Mouse (Mus musculus) adrenal gland (tissue): Measurements from ENCODE around the gene Gm1113.

Experiments
- intact Hi-C: fragments of 180-260 bp; cut with DNase I; formaldehyde crosslinking; loops from one replicate; pipeline ENCODE4 v1.15.1; 2025

Gm1113 gene

DNA sequence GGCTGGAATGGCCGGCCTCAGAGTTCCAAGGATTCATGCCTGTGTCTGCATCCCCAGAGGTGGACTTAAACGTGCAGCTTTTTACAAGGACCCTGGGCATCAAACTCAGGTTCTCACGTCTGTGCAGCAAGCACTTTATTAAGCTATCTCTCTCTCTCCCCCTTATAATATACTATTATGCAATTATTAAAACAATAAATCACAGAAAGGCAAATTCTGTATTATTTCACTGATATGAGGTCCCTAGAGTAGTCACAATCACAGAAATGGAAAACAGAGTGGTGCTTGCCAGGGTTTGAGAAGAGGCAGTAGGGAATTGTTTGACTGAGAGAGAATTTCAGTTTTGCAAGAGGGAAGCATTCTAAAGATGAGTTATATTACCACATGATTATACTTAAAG, 11.1 kb upstream of the Gm1113 start:
- intact Hi-C loops = loop anchor here (10.0 kb wide), 1 partner anchor 114 kb away; no protein-coding TSS in a partner anchor

DNA sequence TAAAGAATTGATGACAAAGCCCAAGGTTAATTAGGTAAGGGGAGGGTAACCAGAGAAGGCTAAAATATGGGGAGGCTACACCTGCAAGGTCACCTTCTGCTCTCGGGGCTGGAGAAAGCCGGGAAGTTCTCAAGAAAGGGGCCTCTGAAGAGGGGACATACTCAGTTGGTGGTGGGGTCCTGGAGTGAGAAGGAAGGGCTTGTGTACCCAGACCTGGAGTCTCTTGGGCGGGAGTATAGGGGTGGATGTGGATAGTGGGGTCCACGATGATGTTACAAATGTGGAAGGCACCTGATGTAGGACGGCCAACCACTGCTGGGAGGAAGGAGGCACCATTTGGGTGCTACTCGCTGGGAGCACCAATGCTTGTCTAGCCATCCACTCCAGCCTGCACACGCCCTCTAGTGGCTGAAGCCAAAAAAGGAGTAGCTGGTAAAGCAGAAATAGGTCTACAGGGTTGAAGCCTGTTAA, 5.9 kb upstream of the Gm1113 start:
- intact Hi-C loops = loop anchor here (5.0 to 10.0 kb wide), 2 partner anchors 109 to 242 kb away; no protein-coding TSS in a partner anchor

DNA sequence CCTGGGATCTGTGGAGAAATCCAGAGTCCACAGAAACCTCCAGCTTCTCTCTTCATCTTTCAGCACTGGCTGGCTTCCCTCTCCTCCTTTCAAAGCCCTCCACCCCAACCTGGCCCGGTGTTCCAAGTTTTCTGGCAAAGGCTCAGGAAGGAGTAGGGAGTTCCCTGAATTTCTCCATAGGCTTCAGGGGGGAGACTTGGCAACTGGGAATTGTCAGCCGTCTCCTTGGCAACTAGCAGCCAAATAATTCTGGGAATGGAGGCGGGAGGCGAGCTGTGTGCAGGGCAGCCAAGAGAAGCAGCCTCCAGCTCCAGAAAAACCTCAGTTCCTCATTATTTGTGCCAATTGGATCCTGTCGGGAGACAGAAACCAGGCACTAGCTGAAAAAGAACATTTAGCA, 5.5 kb upstream of the Gm1113 start:
- intact Hi-C loops = loop anchor here (5.0 to 10.0 kb wide), 2 partner anchors 109 to 241 kb away; no protein-coding TSS in a partner anchor

DNA sequence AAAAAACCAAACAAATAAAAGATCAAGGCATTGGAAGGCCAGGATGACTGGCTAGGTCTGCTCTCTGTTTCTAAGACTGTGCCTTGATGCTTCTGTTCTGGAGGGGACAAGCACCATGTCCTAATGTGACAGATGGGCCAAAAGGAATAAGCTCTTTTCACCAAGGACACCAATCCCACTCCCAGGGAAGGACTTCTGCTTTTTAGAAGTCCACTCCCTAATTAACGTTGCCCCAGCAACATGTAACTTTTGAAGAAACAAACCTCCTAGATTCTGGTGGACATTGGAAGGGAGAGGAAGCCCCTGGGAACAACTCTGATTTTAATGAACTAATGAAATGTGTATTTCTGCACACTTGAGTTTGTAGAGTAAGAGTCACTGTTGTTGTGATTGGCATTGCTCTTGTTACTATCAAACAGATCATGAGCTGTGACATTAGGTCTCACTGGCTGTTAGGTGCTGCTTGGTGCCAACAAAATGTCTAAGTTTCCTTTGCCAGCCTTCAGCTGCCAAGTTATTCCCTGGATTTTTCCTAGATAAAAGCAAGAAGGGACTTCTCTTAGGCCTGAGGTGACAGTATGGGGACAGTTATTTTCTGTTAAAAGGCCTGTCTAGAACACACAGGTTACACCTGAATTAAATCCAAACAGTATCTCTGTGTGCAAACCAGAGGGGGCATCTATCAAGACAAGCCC, 4.9 kb upstream of the Gm1113 start:
- intact Hi-C loops = loop anchor here (5.0 to 10.0 kb wide), 2 partner anchors 108 to 241 kb away; no protein-coding TSS in a partner anchor

DNA sequence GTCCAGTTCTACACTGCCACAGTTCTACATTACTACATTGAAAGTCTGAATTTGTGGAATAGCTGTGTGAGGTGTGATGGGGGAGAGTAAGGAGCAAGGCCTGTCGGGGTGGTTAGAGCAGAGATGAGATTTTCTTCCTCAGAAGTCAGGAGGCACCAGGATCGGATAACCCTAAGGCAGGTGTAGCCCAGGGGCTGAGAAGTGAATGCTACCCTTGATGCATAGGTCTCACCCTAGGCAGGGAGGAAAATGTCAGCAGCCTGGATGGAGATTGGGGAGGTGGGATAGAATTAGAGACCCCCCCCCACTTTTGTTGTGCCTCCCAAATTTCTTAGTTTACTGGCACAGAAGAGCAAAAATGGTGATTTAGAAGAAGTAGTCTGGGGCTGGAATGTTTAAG, 4.2 kb upstream of the Gm1113 start:
- intact Hi-C loops = loop anchor here (5.0 to 10.0 kb wide), 2 partner anchors 107 to 240 kb away; no protein-coding TSS in a partner anchor

DNA sequence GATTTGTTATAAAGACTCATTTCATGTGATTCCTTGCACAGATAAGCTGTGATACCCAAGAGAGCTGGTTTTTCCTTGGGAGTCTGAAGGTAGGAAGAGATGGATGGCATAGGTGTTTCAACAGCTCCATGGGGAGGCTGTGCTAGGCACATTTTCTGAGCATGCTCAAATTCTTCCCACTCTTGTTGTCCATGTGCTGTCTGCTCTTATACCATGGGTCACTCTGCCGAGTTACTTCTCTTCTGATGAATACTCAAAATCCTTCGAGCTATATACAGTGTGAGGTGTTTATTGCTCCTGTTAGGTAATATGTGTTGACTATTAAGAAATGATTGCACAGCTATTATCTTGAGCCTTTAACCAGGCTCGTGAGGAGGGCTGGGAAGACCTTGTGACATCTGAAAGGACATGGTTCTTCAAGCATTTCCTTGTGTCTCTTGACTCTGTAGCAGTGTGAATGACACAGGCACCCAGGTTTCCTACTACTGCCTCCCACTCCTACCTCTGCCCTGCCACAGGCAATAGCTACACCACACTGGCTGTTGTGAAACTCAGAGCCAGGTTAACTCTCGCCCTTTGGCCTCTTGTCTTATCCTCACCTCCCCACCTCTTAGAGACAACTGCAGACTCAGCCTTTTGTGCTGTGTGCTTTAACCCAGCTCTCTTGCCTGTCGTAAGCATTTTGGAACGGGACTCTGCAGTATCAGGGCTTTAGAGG, 2.7 kb upstream of the Gm1113 start:
- intact Hi-C loops = loop anchor here (5.0 to 10.0 kb wide), 2 partner anchors 106 to 238 kb away; no protein-coding TSS in a partner anchor

DNA sequence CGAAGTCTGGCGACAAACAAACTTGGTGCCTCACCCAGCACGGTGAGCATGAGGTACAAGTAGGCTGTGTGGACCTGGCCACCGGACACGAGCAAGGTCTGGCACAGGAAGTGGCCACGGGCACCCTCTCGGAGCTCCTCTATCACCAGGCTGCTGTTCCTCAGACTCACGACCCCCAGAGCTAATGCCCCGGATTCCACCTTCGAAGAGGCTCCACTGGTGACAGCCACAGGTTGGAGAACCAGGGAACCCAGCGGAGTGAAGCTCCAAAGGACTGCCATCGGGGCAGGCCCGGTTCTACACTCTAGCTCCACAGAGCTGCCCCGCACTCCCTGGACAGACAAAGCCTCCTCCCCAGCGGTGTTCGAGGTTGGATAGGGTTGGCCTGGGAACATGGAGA, 1.4 kb downstream of the Gm1113 start:
- intact Hi-C loops = no loop called here

DNA sequence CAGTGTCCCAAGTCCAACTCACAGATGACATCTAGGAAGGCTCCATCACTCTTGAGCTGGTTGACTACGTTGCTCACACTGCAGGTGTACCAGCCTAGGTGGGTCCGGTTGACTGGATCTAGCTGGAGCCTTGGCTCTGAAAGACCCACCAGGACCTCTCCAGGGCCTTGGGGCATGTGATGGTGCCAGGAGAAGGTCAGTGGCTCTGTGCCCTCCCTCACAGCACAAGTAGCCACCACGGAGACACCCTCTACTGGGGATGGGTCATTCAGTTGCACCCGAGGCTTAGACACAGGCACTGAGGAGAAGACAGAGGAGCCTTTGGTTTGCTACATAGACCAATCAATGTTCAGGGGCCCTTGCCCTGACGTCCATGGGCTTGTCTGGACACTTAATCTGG, 1.9 kb downstream of the Gm1113 start:
- intact Hi-C loops = no loop called here

DNA sequence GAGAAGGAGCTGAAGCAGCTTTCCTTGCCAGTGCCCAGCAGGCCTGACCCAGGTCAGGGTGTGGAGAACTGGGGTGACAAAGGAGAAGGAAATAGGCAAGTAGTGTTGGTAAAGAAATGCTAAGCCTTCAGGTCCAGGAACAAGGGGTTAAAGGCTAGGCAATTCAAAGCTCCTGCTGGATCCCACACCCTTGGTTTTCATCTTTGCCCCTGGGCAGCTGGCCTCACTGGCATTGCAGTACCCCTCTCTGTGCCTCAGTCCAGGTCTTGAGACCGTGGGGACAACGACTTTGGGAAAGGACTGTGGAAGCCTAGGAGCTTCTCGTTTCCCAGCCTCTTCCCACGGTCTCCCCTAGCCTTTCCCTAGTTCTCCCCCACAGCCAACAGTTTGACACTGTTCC, 4.2 kb downstream of the Gm1113 start:
- intact Hi-C loops = no loop called here

DNA sequence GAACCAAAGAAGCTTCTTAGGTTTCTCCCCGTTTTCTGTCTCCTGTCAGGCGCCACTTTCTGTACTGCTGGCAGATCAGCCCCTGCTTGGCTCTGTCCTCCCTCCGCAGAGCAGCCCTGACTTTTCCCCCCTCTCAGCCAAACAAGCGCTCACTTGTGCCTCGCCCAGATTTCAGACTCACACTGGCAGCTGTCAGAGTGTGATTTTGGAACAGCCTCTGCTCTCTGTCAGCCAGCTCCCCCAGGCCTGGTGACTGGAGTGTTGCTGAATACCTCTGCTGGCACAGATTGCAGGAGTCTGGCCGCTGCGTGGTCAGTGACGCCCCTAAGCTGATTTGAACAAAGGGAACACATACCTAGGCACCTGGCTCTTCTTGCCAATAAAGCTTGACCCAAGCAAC, 9.8 kb downstream of the Gm1113 start:
- intact Hi-C loops = no loop called here

DNA sequence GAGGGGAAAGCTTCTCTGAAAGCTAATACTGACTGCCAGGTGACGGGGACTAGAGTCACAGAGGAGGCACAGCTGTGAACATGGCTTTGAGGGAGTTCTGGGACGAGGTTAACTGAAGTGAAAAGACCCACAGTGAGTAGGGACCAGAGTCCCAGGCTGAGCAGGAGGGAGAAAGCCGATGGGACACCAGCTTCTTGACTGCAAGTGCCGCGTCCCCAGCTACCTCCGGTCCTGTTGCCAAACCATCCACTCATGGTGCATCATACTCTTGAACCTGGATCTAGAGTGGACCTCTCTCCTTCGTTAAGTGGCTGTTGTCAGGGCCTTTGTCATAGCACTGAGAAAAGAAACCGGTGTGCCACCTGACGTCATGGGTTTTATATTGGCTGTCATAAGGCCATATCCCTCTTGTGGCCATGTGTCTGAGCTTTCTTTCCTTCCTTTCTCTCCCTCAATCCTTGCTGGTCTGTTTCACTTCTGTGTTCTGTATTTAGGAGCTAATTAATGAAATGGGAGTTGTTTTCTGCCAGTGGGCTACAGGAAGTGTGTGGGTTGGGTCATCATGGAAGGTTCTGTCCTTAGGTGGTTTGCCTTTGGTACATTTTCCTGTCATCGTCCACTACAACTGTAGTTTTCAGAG, 15.6 kb downstream of the Gm1113 start:
- intact Hi-C loops = no loop called here

DNA sequence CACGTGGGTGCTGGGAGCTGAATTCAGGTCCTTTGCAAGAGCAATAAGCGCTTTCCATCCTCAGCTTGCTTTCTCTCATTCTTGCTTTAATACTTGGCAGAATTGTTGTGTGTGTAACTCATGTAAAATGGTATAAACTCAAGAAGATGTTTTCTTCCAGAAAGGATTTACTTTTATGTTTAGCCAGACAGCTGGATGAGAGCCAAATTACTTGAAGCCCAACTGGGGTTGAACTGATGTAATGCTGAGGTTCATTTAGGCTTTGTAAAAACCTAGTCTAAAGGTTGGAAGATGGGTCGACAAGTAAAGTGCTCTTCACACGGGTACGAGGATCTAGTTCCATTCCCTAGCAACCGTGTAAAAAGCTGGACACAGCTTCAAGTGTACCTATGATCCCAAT, 18.1 kb downstream of the Gm1113 start:
- intact Hi-C loops = no loop called here

DNA sequence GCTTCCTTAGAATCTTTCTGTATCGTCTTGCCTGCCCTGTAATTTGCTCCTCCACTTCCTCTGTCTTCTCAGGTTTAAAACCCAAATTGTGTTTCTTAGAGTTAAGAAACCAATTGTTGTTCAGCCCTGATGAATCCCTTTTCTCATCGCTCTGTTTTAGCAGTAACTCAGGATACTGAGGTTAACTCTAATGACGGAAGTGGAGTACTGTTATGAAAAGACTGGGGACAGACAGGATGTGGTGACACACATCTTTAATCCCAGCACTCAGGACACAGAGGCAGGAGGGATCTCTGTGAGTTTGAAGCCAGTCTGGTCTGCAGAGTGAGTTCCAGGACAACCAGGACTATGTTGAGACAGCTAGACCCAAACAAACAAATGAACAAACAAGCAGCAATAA, 22.6 kb downstream of the Gm1113 start:
- intact Hi-C loops = no loop called here

DNA sequence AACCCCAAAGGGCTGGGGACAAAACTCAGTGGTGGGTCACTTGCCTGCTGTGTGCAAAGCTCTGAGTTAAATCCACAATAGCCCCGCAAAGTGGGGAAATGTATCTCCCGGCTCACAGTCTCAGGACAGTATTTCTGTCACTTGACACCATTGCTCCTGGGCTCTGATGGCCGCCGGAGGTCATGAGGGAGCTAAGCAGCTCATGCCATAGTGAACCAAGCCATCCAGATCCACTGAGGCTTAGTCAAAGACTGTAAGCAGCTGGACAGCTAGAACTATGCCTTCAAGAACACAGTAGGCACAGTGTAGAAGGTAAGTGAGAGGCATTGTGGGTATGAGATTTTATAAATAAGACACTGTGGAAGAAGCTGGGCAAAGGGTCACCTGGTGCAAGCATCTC, 23.1 kb downstream of the Gm1113 start:
- intact Hi-C loops = no loop called here

DNA sequence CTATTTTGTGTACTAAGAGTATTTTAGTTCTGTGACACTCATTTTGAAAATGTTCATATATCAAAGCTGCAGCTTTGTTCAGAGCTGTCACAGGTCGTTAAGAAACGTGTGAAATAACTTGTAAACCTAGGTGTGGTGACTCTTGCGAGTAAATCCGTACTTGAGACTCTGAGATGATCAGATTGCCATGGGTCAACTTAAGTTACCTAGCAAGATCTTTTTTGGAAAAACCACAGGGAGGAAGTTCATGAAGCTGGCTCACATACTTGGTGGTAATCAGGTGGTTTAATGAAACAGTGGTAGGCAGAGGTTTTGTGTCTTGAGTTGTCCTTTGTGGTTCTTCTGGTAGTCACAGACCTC, 24.4 kb downstream of the Gm1113 start:
- intact Hi-C loops = no loop called here

DNA sequence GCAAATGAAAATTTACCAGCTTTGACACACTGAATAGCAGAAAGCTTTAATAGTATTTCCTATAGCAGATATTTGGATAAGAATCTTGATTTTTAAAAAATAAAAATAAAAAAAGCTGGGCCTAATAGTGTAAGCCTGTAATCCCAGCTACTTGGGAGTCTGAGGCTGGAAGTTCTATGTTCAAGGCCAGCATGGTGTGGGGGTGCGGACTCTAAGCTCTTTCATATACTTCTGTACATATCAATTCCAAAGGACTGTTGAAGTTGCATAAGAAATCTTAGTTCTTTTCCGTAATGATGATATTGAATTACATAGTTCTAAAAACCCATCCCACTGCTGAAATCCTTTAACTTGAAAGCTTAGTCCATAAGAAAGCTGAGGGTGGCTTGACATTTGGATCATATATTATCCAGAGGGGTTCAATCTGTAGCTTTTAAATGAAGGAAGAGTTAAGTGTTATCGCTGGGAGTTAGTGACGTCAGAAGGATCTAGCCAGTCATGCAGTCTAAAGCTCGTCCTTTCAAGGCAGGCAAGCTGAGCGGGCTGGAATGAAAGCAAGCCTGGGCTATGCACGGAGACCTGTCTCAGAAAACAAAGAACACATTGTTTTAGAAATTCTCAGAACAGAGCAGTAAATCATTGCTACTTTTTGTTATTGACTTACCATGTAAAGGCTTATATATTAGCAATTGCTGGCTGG, 24.9 kb downstream of the Gm1113 start:
- intact Hi-C loops = no loop called here

DNA sequence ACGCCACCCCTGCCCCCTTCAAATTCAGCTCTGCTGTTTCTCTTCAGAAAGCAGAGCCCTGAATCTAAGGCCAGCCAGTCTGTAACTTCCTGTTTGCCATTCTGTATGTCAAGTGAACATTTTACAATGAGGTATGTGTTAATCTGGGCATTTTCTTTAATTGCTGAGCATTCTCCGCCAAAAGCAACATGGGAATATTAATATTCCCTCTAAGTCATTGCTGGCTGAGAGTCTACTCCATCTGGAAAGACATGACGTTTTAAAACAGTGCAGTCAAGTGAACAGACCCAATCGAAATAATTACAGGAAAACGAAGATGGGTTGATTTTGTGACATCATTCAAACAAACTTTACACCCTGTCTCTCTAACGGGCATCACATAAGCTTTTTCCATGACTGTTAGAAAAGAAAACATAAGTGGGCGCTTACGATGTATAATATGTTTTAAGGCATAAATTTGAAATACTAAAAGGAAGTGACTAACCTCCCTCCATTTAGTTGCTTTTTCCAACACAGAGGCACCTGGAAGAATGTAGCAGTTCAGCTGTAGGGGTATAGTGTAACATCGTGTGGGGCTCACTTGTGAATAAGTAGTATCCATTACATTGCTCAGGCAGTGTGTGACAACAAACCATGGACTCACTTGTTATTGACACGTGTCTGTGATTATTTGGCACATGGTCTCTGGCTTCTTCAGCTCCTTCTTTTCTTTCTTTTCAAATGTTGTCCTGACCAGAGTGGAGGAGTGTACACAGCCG, 26.8 kb downstream of the Gm1113 start:
- intact Hi-C loops = no loop called here

DNA sequence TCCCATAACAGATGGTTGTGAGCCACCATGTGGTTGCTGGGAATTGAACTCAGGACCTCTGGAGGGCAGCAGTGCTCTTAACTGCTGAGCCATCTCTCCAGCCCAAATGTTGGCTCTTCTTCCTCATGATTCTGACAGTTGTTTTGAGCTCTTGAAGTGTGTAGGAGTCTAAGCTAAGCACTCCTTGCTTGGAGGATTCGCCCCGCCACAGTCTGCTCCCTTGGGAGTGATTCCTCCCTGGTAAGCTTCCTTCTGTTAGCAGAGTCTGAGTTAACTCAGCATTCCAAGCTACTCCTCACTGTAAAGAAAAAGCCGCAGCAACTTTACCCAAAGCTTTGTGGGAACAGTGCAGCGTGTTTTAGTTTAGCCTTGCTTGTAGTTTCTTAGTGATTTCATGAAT, 29.6 kb downstream of the Gm1113 start:
- intact Hi-C loops = no loop called here

DNA sequence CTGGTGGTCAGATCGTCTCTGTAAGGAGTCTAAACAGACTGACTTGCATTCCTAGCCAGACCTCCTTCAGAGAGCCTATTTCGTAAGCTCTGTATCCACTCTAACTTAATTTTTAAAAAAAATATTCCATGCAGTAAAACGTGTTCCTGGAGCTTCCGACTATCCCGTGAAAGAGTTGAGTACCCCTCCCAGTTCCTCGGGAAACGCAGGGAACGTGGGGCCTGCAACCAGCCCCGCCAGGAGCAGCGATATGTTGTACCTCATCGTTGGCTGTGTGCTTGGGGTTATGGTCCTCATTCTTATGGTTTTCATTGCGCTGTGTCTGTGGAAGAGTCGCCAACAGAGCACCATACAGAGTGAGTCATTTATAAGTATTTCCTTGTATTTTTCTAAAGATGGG, 31.5 kb downstream of the Gm1113 start:
- intact Hi-C loops = no loop called here

DNA sequence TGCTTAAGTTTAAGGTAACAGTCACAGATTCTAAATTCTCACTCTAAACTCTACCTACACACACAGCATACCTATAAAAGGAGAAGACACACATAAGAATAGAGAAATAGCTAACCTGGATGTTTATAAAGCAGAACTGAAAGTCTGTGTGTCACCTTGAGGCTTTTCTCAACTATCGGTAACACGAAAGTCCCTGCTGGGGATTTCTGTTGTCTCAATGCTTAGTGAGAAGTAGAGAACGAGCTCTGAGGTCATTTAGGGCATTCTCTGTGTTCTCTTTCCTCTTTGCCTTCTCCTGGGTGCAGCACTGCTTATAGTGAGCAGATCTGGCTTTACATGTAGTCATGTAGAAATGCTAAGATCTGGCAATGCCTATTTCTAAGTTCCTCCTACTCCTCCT, 34.1 kb downstream of the Gm1113 start:
- intact Hi-C loops = no loop called here
